Mouse (Mus musculus) ES-E14 (cell line): Measurements from ENCODE around the gene Lrrc23. TPM values are rescaled to one million over a fixed set of nuclear protein-coding genes. Genes with fewer than 3 reads are reported as not detected.
"Not testable (repeated sequence)": the region's sequence is repeated elsewhere in the genome, so short reads cannot be mapped to it uniquely, and the experiment has no call there.

Experiments used
- DNase-seq: peaks from one replicate; pipeline ENCODE4 v3.0.0-alpha.2; 2013; ENCODE audit warnings: low read depth, low spot score
- H3K27ac ChIP-seq: 2 replicates; pipeline ENCODE4 v1.5.1; 2012; ENCODE audit warnings: low read depth, mild to moderate bottlenecking, low read length, moderate library complexity, mixed read lengths; ENCODE audit not compliant: poor library complexity, insufficient read depth, severe bottlenecking
- H3K36me3 ChIP-seq: 2 replicates; pipeline ENCODE4 v1.6.1; 2012; ENCODE audit warnings: mild to moderate bottlenecking, low read length, moderate library complexity, mixed read lengths; ENCODE audit not compliant: control insufficient read depth, poor library complexity, insufficient read depth, severe bottlenecking
- H3K4me1 ChIP-seq, 2 experiments: fragments of 150-350 bp in 1 of 2; sonication (generic) in 1 of 2; 2 replicates each; pipeline ENCODE4 v1.6.1; 2012; ENCODE audit warnings: low read length in 2 of 2, mild to moderate bottlenecking in 1 of 2, mixed read lengths in 1 of 2; ENCODE audit not compliant: control insufficient read depth in 2 of 2, insufficient read depth in 2 of 2, poor library complexity in 1 of 2
- H3K4me3 ChIP-seq, 2 experiments: fragments of 150-350 bp in 1 of 2; sonication (generic) in 1 of 2; 2 replicates each; pipeline ENCODE4 v1.5.1; 2012; ENCODE audit warnings: low read length in 2 of 2, low read depth in 1 of 2, mild to moderate bottlenecking in 1 of 2, mixed read lengths in 1 of 2; ENCODE audit not compliant: insufficient read depth in 1 of 2, poor library complexity in 1 of 2, severe bottlenecking in 1 of 2
- H3K9ac ChIP-seq: 2 replicates; pipeline ENCODE4 v1.6.1; 2012; ENCODE audit warnings: low read depth, mild to moderate bottlenecking, low read length, mixed read lengths; ENCODE audit not compliant: poor library complexity, insufficient read depth, severe bottlenecking
- H3K9me3 ChIP-seq: fragments of 150-350 bp; sonication (generic); 2 replicates; pipeline ENCODE4 v1.6.1; 2012; ENCODE audit warnings: low read depth, mild to moderate bottlenecking, low read length; ENCODE audit not compliant: control insufficient read depth, insufficient read depth
- CHD2 ChIP-seq: IDR thresholded peaks from 2 replicates; pipeline ENCODE4 v1.6.1; 2014; ENCODE audit warnings: mild to moderate bottlenecking, low read depth, low read length, inconsistent platforms
- HCFC1 ChIP-seq: IDR thresholded peaks from 2 replicates; pipeline ENCODE4 v1.6.1; 2012; ENCODE audit warnings: low read length, inconsistent platforms, borderline replicate concordance; ENCODE audit not compliant: insufficient read depth
- MAFK ChIP-seq: IDR thresholded peaks from 2 replicates; pipeline ENCODE4 v1.6.1; 2014; ENCODE audit warnings: mild to moderate bottlenecking, low read depth, low read length, inconsistent platforms; ENCODE audit not compliant: insufficient read depth
- ZC3H11A ChIP-seq: IDR thresholded peaks from 2 replicates; pipeline ENCODE4 v1.6.1; 2012; ENCODE audit warnings: low read depth, mild to moderate bottlenecking, inconsistent platforms, low read length, borderline replicate concordance
- ZNF384 ChIP-seq: IDR thresholded peaks from 2 replicates; pipeline ENCODE4 v1.6.1; 2012; ENCODE audit warnings: low read depth, low read length, inconsistent platforms
- in situ Hi-C, 2 experiments: fragments of 600-800 bp; cut with MboI; formaldehyde crosslinking; loops; one replicate each; pipeline ENCODE4 v1.15.1; 2025; ENCODE audit warnings: low sequenced_read_pairs in 2 of 2, inconsistent platforms in 1 of 2; ENCODE audit not compliant: unreplicated experiment in 2 of 2
- total RNA-seq: library from RNA; depleted of rRNA; stranded (reverse); fragments of 300-350 nt; gene quantifications from 2 replicates; pipeline ENCODE4 v1.2.3, GENCODE M21; 2012

The Lrrc23 gene
- total RNA-seq, 1 experiment: not detected

DNA sequence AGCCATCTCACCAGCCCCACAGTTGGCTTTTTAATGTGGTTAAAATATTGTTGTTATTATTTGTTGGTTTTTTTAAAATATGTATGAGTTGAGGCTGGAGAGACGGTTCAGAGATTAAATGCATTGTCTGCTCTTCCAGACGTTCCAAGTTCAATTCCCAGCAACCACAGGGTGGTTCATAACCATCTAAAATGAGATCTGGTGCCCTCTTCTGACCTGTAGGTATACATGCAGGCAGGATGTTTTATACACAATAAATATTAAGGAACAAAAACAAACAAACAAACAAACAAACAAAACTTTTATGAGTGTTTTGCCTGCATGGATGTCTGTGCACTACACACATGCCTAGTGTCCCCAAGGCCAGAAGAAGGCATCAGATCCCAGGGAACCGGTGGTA is 23.5 kb upstream of the Lrrc23 start:
- H3K9me3 ChIP-seq: no peaks in the 10 kb centered on the region
- in situ Hi-C loops: no loop called here
- H3K36me3 ChIP-seq: no peaks in the 10 kb centered on the region
- peak overlapping the region in 1 of 2 experiments; percentile 40; a peak in 2 of 4 replicates for H3K4me3 ChIP-seq
- no peak for DNase-seq
- TF ChIP-seq CHD2: no peak
- no peak for TF ChIP-seq MAFK
- TF ChIP-seq ZNF384: no peak
- no peak for TF ChIP-seq HCFC1
- TF ChIP-seq ZC3H11A: no peak
- no peak overlapping the region; the same call in 1 of the 2 replicates for H3K9ac ChIP-seq
- peaks cover 0 to 3% of the 10 kb centered on the region in 2 experiments; a peak in 2 of 4 replicates for H3K4me1 ChIP-seq
- H3K27ac ChIP-seq: peak overlapping the region; percentile 5; the same call in 1 of the 2 replicates

DNA sequence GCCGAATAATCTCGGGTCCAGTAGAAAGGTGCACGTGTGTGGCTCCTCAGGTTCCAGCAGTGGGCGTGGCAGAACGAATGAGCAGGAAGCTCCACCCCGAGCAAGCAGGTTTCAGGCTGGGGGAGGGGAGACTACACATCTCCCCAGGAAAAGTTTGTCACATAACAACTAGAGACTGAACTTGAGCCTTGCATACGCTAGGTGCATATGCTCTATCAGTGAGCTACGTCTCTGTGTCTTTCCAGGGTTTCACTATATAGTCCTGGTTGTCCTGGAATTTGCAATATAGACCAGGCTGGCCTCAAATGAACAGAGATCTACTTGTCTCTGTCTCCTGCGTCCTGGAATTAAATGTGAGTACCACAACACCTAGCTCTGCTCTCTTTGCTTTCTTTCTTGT is 22.9 kb upstream of the Lrrc23 start:
- Histone ChIP-seq H3K9ac (peak overlapping the region; percentile 54; the same call in 1 of the 2 replicates), H3K4me3 (peak overlapping the region; percentile 62 to 64), H3K27ac (peak overlapping the region; percentile 83; the same call in 1 of the 2 replicates)
- H3K36me3 ChIP-seq, DNase-seq, H3K4me1 ChIP-seq, in situ Hi-C loops, H3K9me3 ChIP-seq: not testable (repeated sequence)

DNA sequence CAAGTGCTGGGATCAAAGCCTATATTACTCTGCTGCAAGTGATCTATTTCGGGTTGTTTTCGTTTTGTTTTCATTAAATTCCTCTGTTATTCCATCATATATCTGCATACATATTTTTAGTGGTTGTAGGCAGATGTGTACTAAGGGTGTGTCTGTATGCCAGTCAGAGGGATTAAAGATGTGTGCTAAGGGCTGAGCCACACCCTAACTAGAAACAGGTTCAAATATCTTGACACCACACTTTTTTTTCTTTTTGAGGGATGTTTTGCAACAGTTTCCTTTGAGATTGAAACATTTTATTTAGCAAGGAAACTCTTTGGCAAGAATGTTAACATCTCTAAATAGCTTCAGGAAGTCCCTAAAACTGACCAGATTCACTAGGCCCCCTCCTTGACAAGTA is 16.7 kb upstream of the Lrrc23 start:
- in situ Hi-C loops: no loop called here
- no peak for DNase-seq
- H3K9me3 ChIP-seq: no peaks in the 10 kb centered on the region
- no peak overlapping the region for H3K4me3 ChIP-seq
- no peak overlapping the region; the same call in 1 of the 2 replicates for H3K9ac ChIP-seq
- H3K36me3 ChIP-seq: peaks cover 3% of the 10 kb centered on the region; the same call in 1 of the 2 replicates
- TF ChIP-seq MAFK: no peak
- no peak for TF ChIP-seq ZC3H11A
- no peak for TF ChIP-seq CHD2
- no peak for TF ChIP-seq HCFC1
- TF ChIP-seq ZNF384: no peak
- H3K4me1 ChIP-seq: peaks cover 0 to 5% of the 10 kb centered on the region in 2 experiments; a peak in 2 of 4 replicates
- H3K27ac ChIP-seq: peak overlapping the region; percentile 82

DNA sequence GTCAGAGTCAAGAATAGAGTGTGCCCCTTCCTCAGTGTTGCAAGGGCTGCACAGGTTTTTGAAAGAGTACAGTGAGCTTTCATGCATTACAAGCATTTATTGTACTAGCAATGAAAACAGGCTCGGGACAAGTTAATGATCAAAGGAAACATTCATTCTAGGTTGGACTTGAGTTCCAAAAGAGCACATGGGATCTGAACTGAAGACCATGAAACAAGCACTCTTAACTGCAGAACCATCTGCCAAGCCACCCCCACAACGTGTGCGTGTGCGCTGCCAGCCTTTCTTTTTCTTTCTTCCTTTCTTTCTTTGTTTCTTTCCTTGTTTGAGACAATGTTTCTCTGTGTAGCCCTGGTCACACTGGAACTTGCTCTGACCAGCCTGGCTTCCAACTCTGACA is 16.3 kb upstream of the Lrrc23 start:
- in situ Hi-C loops: no loop called here
- Histone ChIP-seq H3K9me3 (no peaks in the 10 kb centered on the region), H3K4me3 (no peak overlapping the region), H3K27ac (peak overlapping the region; percentile 53), H3K4me1 (peaks cover 0 to 5% of the 10 kb centered on the region in 2 experiments; a peak in 2 of 4 replicates), H3K36me3 (peaks cover 3% of the 10 kb centered on the region; the same call in 1 of the 2 replicates), H3K9ac (no peak overlapping the region)
- TF ChIP-seq ZNF384 (no peak), MAFK (no peak), CHD2 (no peak), ZC3H11A (no peak), HCFC1 (no peak)
- DNase-seq: no peak

DNA sequence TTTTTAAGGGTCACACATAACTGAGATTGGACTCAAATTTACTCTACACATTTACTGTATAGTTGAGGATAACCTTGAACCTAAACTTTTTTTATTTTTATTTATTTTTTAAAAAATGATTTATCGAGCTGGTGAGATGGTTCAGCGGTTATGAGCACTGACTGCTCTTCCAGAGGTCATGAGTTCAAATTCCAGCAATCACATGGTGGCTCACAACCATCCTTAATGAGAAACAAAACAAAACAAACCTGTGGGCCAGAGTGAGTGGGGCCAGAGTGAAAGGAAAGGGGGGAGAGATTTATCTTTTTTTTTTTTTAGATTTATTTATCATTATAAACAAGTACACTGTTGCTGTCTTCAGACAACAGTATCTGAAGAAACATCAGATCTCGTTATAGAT is 12.4 kb upstream of the Lrrc23 start:
- no peak for DNase-seq
- in situ Hi-C loops: no loop called here
- H3K9me3 ChIP-seq: no peaks in the 10 kb centered on the region
- TF ChIP-seq MAFK (no peak), ZNF384 (no peak)
- no peak overlapping the region for H3K9ac ChIP-seq
- no peak overlapping the region for H3K4me3 ChIP-seq
- H3K4me1 ChIP-seq: peaks cover 1 to 12% of the 10 kb centered on the region in 2 experiments; a peak in 2 of 4 replicates
- H3K27ac ChIP-seq: no peak overlapping the region
- H3K36me3 ChIP-seq: peaks cover 3% of the 10 kb centered on the region; the same call in 1 of the 2 replicates
